Mouse (Mus musculus) left cerebral cortex, adult 18-20 months (tissue): ENCODE measurements around the gene Kbtbd12. TPM values are rescaled to one million over a fixed set of nuclear protein-coding genes. Genes with fewer than 3 reads are reported as not detected.

Experiments used
- DNase-seq, 2 experiments: peaks; one replicate each; pipeline ENCODE4 v3.0.0; 2021 to 2022; ENCODE audit warnings: low spot score in 2 of 2, mixed read lengths in 1 of 2
- total RNA-seq, 2 experiments: library from RNA; stranded (reverse); gene quantifications; 2 replicates each; pipeline ENCODE4 v1.2.3; 2021

Gene Kbtbd12
- total RNA-seq, 2 experiments from 2014 or later = 0.49 to 0.63 TPM

DNA sequence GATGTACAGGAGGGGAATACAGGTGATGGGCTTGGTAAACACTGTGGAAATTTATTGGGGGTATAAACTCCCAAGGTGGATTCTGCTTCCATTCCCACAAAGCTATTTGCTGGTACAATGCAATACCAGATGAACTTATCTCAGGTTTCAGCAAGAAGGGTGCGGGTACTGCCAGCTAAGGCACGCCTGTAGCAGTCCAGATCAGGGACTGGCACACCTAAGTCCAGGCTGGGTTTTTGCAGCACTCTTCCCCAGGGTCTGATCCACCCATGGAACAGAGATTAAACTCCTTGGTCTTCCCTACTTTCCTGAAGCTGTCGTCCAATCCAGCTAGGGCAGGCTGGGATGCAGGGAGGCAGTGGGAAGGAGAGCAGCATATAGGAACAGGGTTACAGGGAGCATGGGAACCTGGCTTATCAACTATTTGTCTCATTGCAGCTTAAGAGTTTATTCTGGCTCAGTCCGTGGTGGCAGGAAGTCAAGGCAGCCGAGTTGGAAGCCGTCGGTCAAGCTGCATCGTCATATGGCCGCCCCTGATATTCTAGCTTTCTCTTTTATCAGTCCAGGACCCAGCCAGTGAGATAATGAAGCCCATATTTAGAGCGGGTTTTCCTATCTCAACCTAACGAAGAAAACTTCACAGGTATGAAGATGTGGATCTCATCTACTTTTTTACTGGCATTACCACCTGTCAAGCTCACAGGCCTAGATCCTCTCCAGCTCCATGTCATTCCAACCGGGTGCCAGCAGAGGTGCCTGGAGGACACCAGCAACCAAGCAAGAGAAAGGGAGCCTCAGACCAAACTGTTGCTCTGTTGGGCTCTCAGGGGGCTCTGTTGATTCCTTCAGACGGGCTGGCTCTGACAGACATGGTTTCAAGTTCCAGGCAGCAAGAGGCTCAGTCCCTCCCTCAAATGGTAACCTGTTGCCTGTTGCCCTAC lies 135.4 kb downstream of the Kbtbd12 start:
- no peak for DNase-seq

DNA sequence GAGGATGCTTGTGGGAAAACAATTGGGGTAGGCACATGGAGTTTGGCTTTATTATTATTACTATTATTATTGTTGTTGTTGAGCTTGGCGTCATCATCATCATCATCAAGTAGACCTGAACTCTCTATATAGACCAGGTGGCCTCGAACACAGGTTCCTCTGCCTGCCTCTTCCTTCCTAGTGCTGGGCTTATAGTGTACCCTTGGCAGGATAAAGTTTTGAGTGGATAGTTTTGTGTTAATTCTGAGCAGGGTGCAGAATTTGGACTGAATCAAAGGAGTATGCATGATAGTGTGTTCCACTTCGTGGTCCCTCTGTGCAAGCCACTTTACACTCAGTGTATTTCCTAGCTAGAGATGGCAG lies 137.4 kb downstream of the Kbtbd12 start:
- DNase-seq = no peak

DNA sequence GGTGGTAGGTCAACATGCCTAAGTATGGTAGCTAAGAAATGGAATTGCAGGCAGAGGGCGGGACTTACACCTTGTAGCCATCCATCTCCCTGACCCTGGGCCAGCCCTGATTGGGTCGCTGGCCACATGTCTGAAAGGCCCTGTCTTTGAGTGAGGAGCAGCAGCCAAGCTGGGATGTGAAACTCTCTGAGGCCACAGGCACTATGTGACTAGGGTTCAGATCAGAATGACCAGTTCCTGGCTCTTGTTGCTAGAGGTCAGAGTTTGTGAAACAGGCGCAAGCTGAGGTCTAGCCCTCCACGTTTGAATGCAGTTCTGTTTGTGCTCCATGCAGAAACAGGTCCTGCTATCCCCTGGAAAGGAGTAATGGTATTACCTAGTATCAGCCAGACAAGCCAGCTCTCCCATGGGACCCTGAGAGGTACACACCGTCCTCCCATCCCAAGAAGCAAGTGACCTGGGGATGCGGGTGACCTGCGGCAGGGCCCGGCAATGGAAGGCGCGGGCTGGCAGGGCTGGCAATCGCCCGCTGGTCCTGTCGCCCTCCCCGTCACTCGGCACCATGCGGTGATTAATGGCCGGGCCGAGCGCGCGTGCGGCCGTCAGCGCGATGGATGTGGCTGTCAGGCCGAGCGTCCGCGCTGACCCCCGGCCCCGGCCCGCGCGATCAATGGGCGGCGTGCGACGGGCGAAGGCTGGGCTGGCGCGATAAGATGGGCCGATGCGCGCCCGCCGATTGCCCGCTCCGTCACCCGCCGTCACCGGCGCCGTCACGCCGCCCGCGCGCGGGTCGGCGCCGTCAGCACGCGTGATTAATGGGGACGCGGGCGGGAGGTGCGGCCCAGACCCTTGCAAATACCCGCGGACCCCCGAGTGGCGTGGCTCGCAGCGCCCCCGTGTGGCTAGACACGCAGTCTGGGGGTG lies 138.0 kb downstream of the Kbtbd12 start:
- DNase-seq = peak; percentile 62 to 63

Other genes with a start within 250 kb of the Kbtbd12 start
- 10 to 100 TPM; 21.5 to 22.9 TPM for gene Eefsec, start 191.4 kb downstream of the Kbtbd12 start, total RNA-seq
- 10 to 100 TPM; 42.1 to 44.0 TPM for gene Ruvbl1, start 172.5 kb downstream of the Kbtbd12 start, total RNA-seq
- gene Sec61a1, start 119.0 kb downstream of the Kbtbd12 start, total RNA-seq = 10 to 100 TPM; 71.6 to 79.5 TPM
- gene Mgll, start 86.5 kb upstream of the Kbtbd12 start, total RNA-seq = 100 to 1,000 TPM; 162 to 172 TPM
- 10 to 100 TPM; 38.8 to 44.3 TPM for gene Abtb1, start 204.0 kb upstream of the Kbtbd12 start, total RNA-seq
- gene Podxl2, start 237.1 kb upstream of the Kbtbd12 start, total RNA-seq = 100 to 1,000 TPM; 202 to 219 TPM